Mouse (Mus musculus): ENCODE data around the gene Gm13023.
"Not testable (repeated sequence)": the region's sequence is repeated elsewhere in the genome, so short reads cannot be mapped to it uniquely, and the experiment has no call there.

Gm13023 gene

GRCm38 (mm10) chr4:143789052-143789451 lies at the start of gene Gm13023:
Gene Gm13023, plus strand, starts transcription at chr4:143789352.
- DNase-seq (ENCODE audit: low read depth) = not testable (repeated sequence)

GRCm38 (mm10) chr4:143815993-143816392 lies 26.8 kb downstream of the Gm13023 start, which contains the start of gene Gm13084:
Gene Gm13084, minus strand, starts transcription at chr4:143816093.
- DNase-seq (ENCODE audit: low read depth) = no peak
